Mouse (Mus musculus) small intestine, adult 2 months (tissue): Measurements from ENCODE around the gene Sbf2.

Experiments used
- CTCF ChIP-seq: fragments of 200-500 bp; IDR thresholded peaks from 2 replicates; pipeline ENCODE4 v1.5.1; 2012; ENCODE audit warnings: low read depth, mild to moderate bottlenecking, control low read depth, inconsistent platforms, low read length, moderate library complexity, mixed read lengths; ENCODE audit not compliant: insufficient replicate concordance, insufficient read length; ENCODE audit errors: extremely low read depth
- POLR2A ChIP-seq: fragments of 200-500 bp; IDR thresholded peaks from 2 replicates; pipeline ENCODE4 v1.6.1; 2012; ENCODE audit warnings: low read depth, mild to moderate bottlenecking, control low read depth, inconsistent platforms, low read length, moderate library complexity

DNA sequence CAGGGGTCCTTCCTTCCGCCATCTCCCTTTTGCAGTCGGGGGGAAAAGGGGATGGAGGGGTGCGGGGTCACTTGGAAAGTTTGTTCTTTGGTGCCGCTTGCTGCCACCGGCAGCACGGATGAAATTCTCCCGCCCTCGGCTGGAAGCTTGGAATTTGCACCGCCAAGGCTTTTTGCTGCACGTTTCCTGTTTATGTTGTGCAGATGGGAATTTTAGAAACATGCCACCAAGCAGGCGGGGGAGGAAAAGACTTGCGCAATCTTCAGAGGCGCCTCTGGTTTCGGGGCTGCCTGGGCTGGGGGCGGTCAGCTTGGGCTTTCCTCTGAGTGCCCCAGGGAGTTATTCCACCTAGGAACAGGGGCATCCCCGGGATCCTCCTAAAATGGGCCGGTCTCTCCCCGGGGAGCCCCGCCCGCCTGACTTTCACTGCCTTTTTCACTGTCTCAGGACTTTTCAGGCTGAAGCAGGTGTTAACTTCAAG, 469 bp upstream of the Sbf2 start:
- TF ChIP-seq CTCF, result no peak
- peak; percentile 19; the same call in 1 of the 2 replicates for TF ChIP-seq POLR2A
